Mouse (Mus musculus) liver, embryonic 15.5 days (tissue): Measurements from ENCODE around the gene Shisal1. TPM values are rescaled to one million over a fixed set of nuclear protein-coding genes. Genes with fewer than 3 reads are reported as not detected.

Experiments
- ATAC-seq: fragments of 200-750 bp; cut with Nextera tagmentation; 2 replicates; pipeline ENCODE4 v1.8.0; 2017; ENCODE audit warnings: moderate number of reproducible peaks, mild to moderate bottlenecking, moderate library complexity; ENCODE audit not compliant: insufficient read depth
- H3K27ac ChIP-seq: fragments of 300-500 bp; sonication (generic); replicated peaks from 2 replicates; pipeline ENCODE4 v1.5.1; 2015; ENCODE audit warnings: mild to moderate bottlenecking, inconsistent platforms
- H3K27me3 ChIP-seq: fragments of 300-500 bp; sonication (generic); 2 replicates; pipeline ENCODE4 v1.6.1; 2015; ENCODE audit warnings: mild to moderate bottlenecking, inconsistent platforms
- H3K36me3 ChIP-seq: fragments of 300-500 bp; sonication (generic); replicated peaks from 2 replicates; pipeline ENCODE4 v1.6.1; 2015; ENCODE audit warnings: moderate library complexity, mild to moderate bottlenecking, inconsistent platforms
- H3K4me1 ChIP-seq: fragments of 300-500 bp; sonication (generic); replicated peaks from 2 replicates; pipeline ENCODE4 v1.6.1; 2015; ENCODE audit warnings: inconsistent platforms
- H3K4me2 ChIP-seq: fragments of 300-500 bp; sonication (generic); 2 replicates; pipeline ENCODE4 v1.6.1; 2015; ENCODE audit warnings: moderate library complexity, mild to moderate bottlenecking, inconsistent platforms
- H3K4me3 ChIP-seq: fragments of 300-500 bp; sonication (generic); replicated peaks from 2 replicates; pipeline ENCODE4 v1.5.1; 2015; ENCODE audit warnings: mild to moderate bottlenecking, inconsistent platforms
- H3K9ac ChIP-seq: fragments of 300-500 bp; sonication (generic); 2 replicates; pipeline ENCODE4 v1.6.1; 2015; ENCODE audit warnings: moderate library complexity, mild to moderate bottlenecking, inconsistent platforms
- H3K9me3 ChIP-seq: fragments of 300-500 bp; sonication (generic); replicated peaks from 2 replicates; pipeline ENCODE4 v1.6.1; 2016; ENCODE audit warnings: inconsistent platforms
- WGBS: fragments of 180-500 bp; shearing (Covaris S2); methylation state at CpG from one replicate; pipeline ENCODE4 v1.1.7; 2015; ENCODE audit warnings: mixed read lengths; ENCODE audit not compliant: insufficient replicate concordance; 5-methylcytosine and 5-hydroxymethylcytosine counted together
- polyA plus RNA-seq: library from polyadenylated mRNA; unstranded; fragments of >200 nt; fragmentation: Nextera tagmentation; extraction: Ambion mirVana; gene quantifications from 2 replicates; pipeline ENCODE4 v1.2.1, GENCODE M21; 2015

Gene Shisal1
- polyA plus RNA-seq, 1 experiment from 2014 or later: 0.20 TPM

GRCm38 (mm10) chr15:84397663-84398169, 49.2 kb downstream of the Shisal1 start:
- Histone ChIP-seq H3K27me3 (0 out of 2 replicates have a peak, but pooled peaks cover 4% of the 10 kb centered on the region), H3K9ac (no peak overlapping the region), H3K9me3 (no peaks in the 10 kb centered on the region), H3K36me3 (no peaks in the 10 kb centered on the region), H3K4me2 (no peak overlapping the region), H3K4me3 (no peak overlapping the region), H3K4me1 (no peaks in the 10 kb centered on the region), H3K27ac (no peak overlapping the region)
- ATAC-seq: no peak
- WGBS: 74% methylated on average over 14 of the region's 14 CpGs

- Histone ChIP-seq H3K4me1 (no peaks in the 10 kb centered on the region), H3K9me3 (no peaks in the 10 kb centered on the region), H3K4me2 (no peak overlapping the region), H3K27ac (no peak overlapping the region), H3K36me3 (no peaks in the 10 kb centered on the region), H3K9ac (no peak overlapping the region), H3K27me3 (0 out of 2 replicates have a peak, but pooled peaks cover 4% of the 10 kb centered on the region), H3K4me3 (no peak overlapping the region)
- WGBS: 70% methylated on average over 14 of the region's 14 CpGs
- no peak for ATAC-seq
Measured at GRCm38 (mm10) chr15:84395341-84396067, 51.4 kb downstream of the Shisal1 start.

DNA sequence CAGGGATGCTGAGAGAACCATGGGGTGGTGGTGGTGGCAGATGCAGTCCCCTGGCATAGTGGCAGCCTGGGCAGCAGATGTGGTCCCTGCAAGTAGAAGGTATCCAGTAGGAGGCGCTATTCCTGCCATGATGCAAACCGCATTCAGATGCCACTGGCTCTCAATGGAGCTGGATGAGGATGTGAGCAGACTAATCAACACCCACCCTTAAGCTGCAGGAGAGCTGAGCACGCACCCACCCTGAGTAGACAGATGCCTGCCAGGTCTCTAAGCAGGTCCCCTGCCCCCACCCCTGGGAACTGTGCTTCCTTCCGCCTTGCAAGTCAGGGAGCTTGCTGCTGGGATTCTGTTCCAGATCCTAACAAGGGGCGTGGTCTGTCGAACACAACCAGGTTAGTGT, 53.6 kb downstream of the Shisal1 start:
- H3K4me3 ChIP-seq: no peak overlapping the region
- no peak for ATAC-seq
- no peak overlapping the region for H3K27ac ChIP-seq
- H3K4me2 ChIP-seq: no peak overlapping the region
- no peaks in the 10 kb centered on the region for H3K27me3 ChIP-seq
- H3K36me3 ChIP-seq: no peaks in the 10 kb centered on the region
- 36% methylated on average over 6 of the region's 6 CpGs for WGBS
- H3K9me3 ChIP-seq: no peaks in the 10 kb centered on the region
- no peaks in the 10 kb centered on the region for H3K4me1 ChIP-seq
- H3K9ac ChIP-seq: no peak overlapping the region

DNA sequence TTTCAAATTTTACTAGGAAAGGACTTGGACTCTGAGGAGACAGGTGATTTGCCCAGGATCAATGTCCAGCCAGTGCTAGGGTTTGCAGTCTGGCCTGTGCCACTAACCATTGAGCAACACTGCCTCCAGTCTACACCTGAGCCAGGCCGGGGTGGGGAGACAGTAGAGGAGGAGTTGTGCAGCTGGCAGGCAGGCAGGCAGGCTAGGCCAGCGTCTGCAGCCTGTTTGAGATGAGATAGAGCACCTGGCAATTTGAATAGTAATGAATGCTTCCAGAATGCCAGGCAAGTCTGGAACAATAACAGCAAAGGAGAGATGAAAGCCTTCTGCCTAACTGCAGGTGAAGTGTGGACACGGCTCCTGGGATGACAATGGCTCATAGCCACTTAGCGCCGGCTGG, 54.1 kb downstream of the Shisal1 start:
- H3K4me3 ChIP-seq: no peak overlapping the region
- no peak overlapping the region for H3K4me2 ChIP-seq
- no peaks in the 10 kb centered on the region for H3K4me1 ChIP-seq
- ATAC-seq: no peak
- no peaks in the 10 kb centered on the region for H3K27me3 ChIP-seq
- WGBS: 57% methylated on average over 5 of the region's 5 CpGs
- H3K9me3 ChIP-seq: no peaks in the 10 kb centered on the region
- H3K36me3 ChIP-seq: no peaks in the 10 kb centered on the region
- H3K27ac ChIP-seq: no peak overlapping the region
- H3K9ac ChIP-seq: no peak overlapping the region

GRCm38 (mm10) chr15:84392131-84392530, 54.8 kb downstream of the Shisal1 start:
- no peaks in the 10 kb centered on the region for H3K36me3 ChIP-seq
- H3K4me3 ChIP-seq: no peak overlapping the region
- H3K9ac ChIP-seq: no peak overlapping the region
- WGBS: 75% methylated on average over 4 of the region's 4 CpGs
- H3K4me2 ChIP-seq: no peak overlapping the region
- no peak for ATAC-seq
- no peak overlapping the region for H3K27ac ChIP-seq
- H3K27me3 ChIP-seq: no peaks in the 10 kb centered on the region
- H3K9me3 ChIP-seq: no peaks in the 10 kb centered on the region
- H3K4me1 ChIP-seq: no peaks in the 10 kb centered on the region

GRCm38 (mm10) chr15:84388698-84389131, 58.2 kb downstream of the Shisal1 start:
- ATAC-seq: no peak
- H3K36me3 ChIP-seq: no peaks in the 10 kb centered on the region
- H3K9ac ChIP-seq: no peak overlapping the region
- WGBS: 17% methylated on average over 8 of the region's 8 CpGs
- no peaks in the 10 kb centered on the region for H3K9me3 ChIP-seq
- no peak overlapping the region for H3K27ac ChIP-seq
- no peaks in the 10 kb centered on the region for H3K4me1 ChIP-seq
- no peak overlapping the region for H3K4me2 ChIP-seq
- H3K4me3 ChIP-seq: no peak overlapping the region
- H3K27me3 ChIP-seq: no peaks in the 10 kb centered on the region

- H3K27ac ChIP-seq: no peak overlapping the region
- ATAC-seq: no peak
- H3K4me1 ChIP-seq: no peaks in the 10 kb centered on the region
- 61% methylated on average over 8 of the region's 8 CpGs for WGBS
- H3K9ac ChIP-seq: no peak overlapping the region
- H3K4me2 ChIP-seq: no peak overlapping the region
- no peaks in the 10 kb centered on the region for H3K27me3 ChIP-seq
- H3K9me3 ChIP-seq: no peaks in the 10 kb centered on the region
- no peaks in the 10 kb centered on the region for H3K36me3 ChIP-seq
- H3K4me3 ChIP-seq: no peak overlapping the region
Measured at GRCm38 (mm10) chr15:84385995-84386565, 60.8 kb downstream of the Shisal1 start.

GRCm38 (mm10) chr15:84384066-84384465, 62.8 kb downstream of the Shisal1 start:
- H3K9ac ChIP-seq: no peak overlapping the region
- H3K4me1 ChIP-seq: no peaks in the 10 kb centered on the region
- no peak overlapping the region for H3K27ac ChIP-seq
- no peaks in the 10 kb centered on the region for H3K36me3 ChIP-seq
- ATAC-seq: no peak
- no peak overlapping the region for H3K4me2 ChIP-seq
- no peaks in the 10 kb centered on the region for H3K9me3 ChIP-seq
- no peak overlapping the region for H3K4me3 ChIP-seq
- WGBS: 45% methylated on average over 9 of the region's 9 CpGs
- no peaks in the 10 kb centered on the region for H3K27me3 ChIP-seq

DNA sequence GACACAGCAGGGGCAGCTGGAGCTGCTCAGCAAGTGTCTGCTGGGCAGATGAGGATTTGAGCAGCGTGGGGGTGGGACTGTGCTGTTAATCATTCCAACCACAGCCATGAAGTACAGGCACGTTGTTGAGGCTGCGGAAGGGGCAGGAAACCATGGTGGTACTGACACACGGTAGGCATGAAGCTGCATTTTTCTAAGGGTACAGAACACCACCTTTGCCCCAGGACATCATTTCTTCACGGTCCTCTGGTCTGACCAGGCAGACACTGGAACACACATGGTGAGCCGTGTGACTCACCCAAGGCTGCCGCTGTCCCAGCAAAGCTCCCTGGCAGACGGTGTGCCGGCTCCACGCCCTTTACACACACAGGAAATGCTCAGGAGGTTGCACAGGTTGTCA, 66.7 kb downstream of the Shisal1 start:
- Histone ChIP-seq H3K4me1 (no peaks in the 10 kb centered on the region), H3K4me2 (no peak overlapping the region), H3K9ac (no peak overlapping the region), H3K36me3 (no peaks in the 10 kb centered on the region), H3K27ac (no peak overlapping the region), H3K27me3 (no peaks in the 10 kb centered on the region), H3K9me3 (no peaks in the 10 kb centered on the region; the same call in 1 of the 2 replicates), H3K4me3 (no peak overlapping the region)
- ATAC-seq: no peak
- 40% methylated on average over 10 of the region's 10 CpGs for WGBS

DNA sequence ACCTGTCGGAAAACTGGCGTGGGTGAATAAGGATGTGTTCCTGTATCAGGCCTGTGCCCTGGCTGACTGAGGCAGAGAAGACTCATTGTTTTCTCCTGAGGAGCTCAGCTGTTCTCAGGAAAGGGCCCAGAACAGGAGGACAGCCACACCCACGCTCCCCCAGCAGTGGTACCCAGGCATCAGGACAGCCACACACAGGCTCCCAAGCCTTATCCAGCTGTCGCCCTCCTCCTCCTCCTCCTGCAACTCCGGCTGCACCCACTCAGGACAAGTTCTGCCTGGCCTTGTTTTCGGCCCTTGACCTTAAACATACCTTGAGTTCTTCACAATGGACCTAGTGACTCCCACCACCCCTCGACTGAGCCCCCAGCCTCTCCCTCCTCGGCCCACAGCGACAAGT, 68.2 kb downstream of the Shisal1 start:
- WGBS: 71% methylated on average over 9 of the region's 9 CpGs
- Histone ChIP-seq H3K4me1 (no peaks in the 10 kb centered on the region), H3K9ac (no peak overlapping the region), H3K4me3 (no peak overlapping the region), H3K36me3 (no peaks in the 10 kb centered on the region), H3K27me3 (no peaks in the 10 kb centered on the region), H3K27ac (no peak overlapping the region), H3K4me2 (no peak overlapping the region), H3K9me3 (no peaks in the 10 kb centered on the region; the same call in 1 of the 2 replicates)
- no peak for ATAC-seq

DNA sequence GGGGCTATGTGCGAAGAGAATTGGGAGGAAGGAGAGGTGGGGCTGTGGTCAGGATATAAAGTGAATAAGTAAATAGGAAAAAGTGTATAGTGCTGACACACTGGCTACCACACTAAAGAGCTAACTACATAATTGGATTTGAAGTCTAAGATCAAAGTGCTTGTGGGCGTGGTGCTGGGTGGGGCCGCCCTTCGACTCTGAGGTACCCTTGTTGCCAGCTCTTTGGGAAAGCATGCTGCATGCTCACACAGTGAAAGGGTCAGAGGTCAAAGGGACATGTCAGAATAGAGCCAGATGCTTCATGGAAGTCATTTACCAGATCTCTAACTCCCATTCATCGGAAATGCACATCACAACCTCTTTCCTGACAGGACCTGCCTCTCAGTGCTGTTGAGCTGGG, 74.1 kb downstream of the Shisal1 start:
- Histone ChIP-seq H3K27me3 (no peaks in the 10 kb centered on the region), H3K36me3 (no peaks in the 10 kb centered on the region), H3K9ac (no peak overlapping the region), H3K27ac (no peak overlapping the region), H3K4me1 (no peaks in the 10 kb centered on the region), H3K4me3 (no peak overlapping the region), H3K4me2 (no peak overlapping the region), H3K9me3 (no peaks in the 10 kb centered on the region; the same call in 1 of the 2 replicates)
- ATAC-seq: no peak
- WGBS: 65% methylated on average over 5 of the region's 5 CpGs
